Mouse (Mus musculus) small intestine, adult 2 months (tissue): ENCODE results near the gene Lsm2. TPM values are rescaled to one million over a fixed set of nuclear protein-coding genes. Genes with fewer than 3 reads are reported as not detected.
"Not testable (repeated sequence)": the region's sequence is repeated elsewhere in the genome, so short reads cannot be mapped to it uniquely, and the experiment has no call there.

ENCODE experiments used
- H3K27ac ChIP-seq: fragments of 200-500 bp; 2 replicates; pipeline ENCODE4 v1.5.1; 2012; ENCODE audit warnings: low read depth, low read length, control low read depth, inconsistent platforms; ENCODE audit not compliant: insufficient read depth
- H3K27me3 ChIP-seq: fragments of 200-500 bp; 2 replicates; pipeline ENCODE4 v1.6.1; 2012; ENCODE audit warnings: mild to moderate bottlenecking, moderate library complexity, low read length, inconsistent platforms; ENCODE audit not compliant: control insufficient read depth, insufficient read depth
- H3K36me3 ChIP-seq: fragments of 200-500 bp; 2 replicates; pipeline ENCODE4 v1.6.1; 2012; ENCODE audit warnings: mild to moderate bottlenecking, low read length, control low read depth, inconsistent platforms; ENCODE audit not compliant: control insufficient read depth, insufficient read depth
- H3K4me1 ChIP-seq: fragments of 200-500 bp; 2 replicates; pipeline ENCODE4 v1.6.1; 2012; ENCODE audit warnings: low read length, inconsistent platforms, mixed read lengths; ENCODE audit not compliant: control insufficient read depth, insufficient read depth, insufficient read length
- H3K4me3 ChIP-seq: fragments of 200-500 bp; 2 replicates; pipeline ENCODE4 v1.5.1; 2012; ENCODE audit warnings: low read depth, mild to moderate bottlenecking, control low read depth, inconsistent platforms, low read length, moderate library complexity
- CTCF ChIP-seq: fragments of 200-500 bp; IDR thresholded peaks from 2 replicates; pipeline ENCODE4 v1.5.1; 2012; ENCODE audit warnings: low read depth, mild to moderate bottlenecking, control low read depth, inconsistent platforms, low read length, moderate library complexity, mixed read lengths; ENCODE audit not compliant: insufficient replicate concordance, insufficient read length; ENCODE audit errors: extremely low read depth
- POLR2A ChIP-seq: fragments of 200-500 bp; IDR thresholded peaks from 2 replicates; pipeline ENCODE4 v1.6.1; 2012; ENCODE audit warnings: low read depth, mild to moderate bottlenecking, control low read depth, inconsistent platforms, low read length, moderate library complexity
- WGBS: fragments of 180-500 bp; shearing (Covaris S2); methylation state at CpG from one replicate; pipeline ENCODE4 v1.1.7; 2018; 5-methylcytosine and 5-hydroxymethylcytosine counted together
- polyA plus RNA-seq: library from polyadenylated mRNA; depleted of rRNA; stranded (reverse); fragments of >200 nt; gene quantifications from 2 replicates; pipeline ENCODE4 v1.2.3, GENCODE M21; 2012

The Lsm2 gene
- polyA plus RNA-seq, 1 experiment, result 82.1 TPM

DNA sequence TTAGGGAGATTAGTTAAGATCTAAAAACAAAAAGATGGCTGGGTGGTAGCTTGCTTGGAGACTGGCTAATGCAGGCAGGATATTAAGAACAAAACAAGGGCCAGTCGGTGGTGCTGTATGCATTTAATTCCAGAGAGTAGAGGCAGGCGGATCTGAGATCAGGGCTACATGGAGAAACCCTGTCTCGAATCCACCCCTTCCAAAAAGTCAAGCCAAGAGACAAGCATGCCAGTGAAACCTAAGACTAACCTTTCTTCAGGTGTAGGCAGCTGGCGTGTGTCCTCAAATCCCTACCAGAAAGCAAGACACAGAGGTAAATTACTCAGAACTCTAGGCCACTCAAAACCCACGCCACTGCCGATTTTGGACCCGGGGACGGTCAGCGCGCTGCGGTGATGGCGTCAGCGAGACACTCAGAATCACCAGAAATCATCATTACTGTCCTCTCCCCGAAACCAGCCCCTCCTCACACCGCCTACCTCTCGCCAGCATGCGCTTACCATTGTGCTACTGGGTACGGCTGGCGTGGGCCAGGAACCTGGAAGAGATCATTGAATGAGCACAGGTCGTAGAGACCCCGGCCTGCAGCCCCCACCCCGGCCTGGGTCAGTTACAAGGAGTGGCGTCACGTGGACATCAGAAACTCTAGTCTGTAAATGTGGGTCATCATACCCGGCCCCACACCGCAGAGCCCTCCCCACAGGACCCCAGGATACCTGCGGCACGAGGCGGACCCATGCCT is 29.9 kb upstream of the Lsm2 start:
- no peak for TF ChIP-seq CTCF
- TF ChIP-seq POLR2A, result no peak
- under 1% methylated on average over 29 of the region's 29 CpGs for WGBS
- H3K4me3 ChIP-seq, result peak overlapping the region; percentile 82
- H3K4me1 ChIP-seq, result peaks cover 8% of the 10 kb centered on the region; the same call in 1 of the 2 replicates
- H3K27me3 ChIP-seq, result no peaks in the 10 kb centered on the region
- H3K36me3 ChIP-seq, result peaks cover 6% of the 10 kb centered on the region
- H3K27ac ChIP-seq, result peak overlapping the region; percentile 92

DNA sequence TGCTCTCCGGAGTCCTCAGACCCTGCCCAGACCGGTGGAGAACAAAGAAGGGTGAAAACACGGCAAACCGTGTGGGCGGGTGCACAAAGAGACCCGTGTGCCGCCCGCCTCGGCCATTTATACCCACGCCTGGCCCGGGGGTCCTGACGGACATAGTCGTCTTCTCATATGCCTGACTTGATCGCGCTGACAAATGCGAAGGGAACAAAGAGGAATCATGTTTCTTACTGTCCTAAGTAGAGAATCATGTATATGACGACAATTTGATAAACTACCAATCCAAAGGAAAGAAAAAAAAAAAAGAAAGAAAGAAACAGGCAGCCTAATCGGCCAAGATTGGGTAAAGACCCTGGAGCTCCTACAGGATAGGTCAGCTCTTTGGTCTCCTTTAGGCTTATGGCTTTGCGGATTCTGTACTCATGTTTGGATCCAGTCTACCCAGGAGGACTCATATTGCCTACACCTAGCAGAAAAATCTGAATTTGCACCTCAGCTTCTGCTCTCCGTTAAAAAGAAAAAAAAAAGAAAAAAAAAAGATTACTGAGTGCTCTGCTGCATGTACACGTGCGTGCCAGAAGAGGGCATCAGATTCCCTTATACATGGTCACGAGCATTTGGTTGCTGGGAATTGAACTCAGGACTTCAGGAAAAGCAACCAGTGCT is 29.2 kb upstream of the Lsm2 start:
- H3K27me3 ChIP-seq, result no peaks in the 10 kb centered on the region
- peak; percentile 32; the same call in 1 of the 2 replicates for TF ChIP-seq CTCF
- TF ChIP-seq POLR2A, result peak; percentile 94
- H3K36me3 ChIP-seq, result peaks cover 6% of the 10 kb centered on the region
- H3K27ac ChIP-seq, result peak overlapping the region; percentile 92
- peaks cover 9% of the 10 kb centered on the region; the same call in 1 of the 2 replicates for H3K4me1 ChIP-seq
- peak overlapping the region; percentile 82 for H3K4me3 ChIP-seq
- WGBS, result under 1% methylated on average over 23 of the region's 23 CpGs

DNA sequence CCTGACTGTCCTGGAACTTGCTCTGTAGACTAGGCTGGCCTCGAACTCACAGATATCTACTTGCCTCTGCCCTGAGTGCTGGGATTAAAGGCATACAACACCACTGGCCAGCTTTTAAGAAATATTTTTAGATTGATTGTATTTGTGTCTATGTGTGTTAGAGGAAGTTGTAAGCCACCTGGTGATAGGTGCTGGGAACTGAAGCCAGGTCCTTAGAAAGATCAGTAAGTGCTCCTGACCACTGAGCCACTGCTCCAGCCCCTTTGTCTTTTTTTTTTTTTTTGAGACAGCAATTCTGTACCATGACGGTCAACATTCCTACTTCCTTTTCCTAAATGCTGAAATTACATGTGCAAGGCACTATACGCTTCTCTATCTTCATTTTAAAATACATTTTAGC is 28.4 kb upstream of the Lsm2 start:
- 79% methylated on average over 3 of the region's 3 CpGs for WGBS
- H3K4me3 ChIP-seq, result no peak overlapping the region
- H3K36me3 ChIP-seq, result peaks cover 6% of the 10 kb centered on the region
- H3K27ac ChIP-seq, result no peak overlapping the region
- TF ChIP-seq CTCF, result no peak
- no peak for TF ChIP-seq POLR2A
- peaks cover 9% of the 10 kb centered on the region; the same call in 1 of the 2 replicates for H3K4me1 ChIP-seq
- no peaks in the 10 kb centered on the region for H3K27me3 ChIP-seq

DNA sequence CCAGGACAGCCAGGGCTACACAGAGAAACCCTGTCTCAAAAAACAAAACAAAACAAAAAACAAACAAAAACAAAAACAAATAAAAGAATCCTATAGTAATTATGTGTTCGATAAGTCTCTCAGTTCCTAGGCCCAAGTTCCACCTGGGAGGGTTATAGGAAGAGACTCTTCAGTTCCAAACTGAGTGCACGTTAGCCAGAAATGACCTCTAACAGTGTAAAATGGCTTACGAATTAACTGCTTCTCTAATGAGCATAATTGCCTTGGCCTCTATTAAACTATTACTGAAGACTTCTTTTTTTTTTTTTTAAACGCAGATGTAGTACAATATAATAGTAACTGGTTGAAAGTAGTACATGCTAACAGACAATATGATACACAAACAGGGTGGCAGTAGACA is 27.8 kb upstream of the Lsm2 start:
- Histone ChIP-seq H3K27ac (no peak overlapping the region), H3K4me1 (peaks cover 9% of the 10 kb centered on the region; the same call in 1 of the 2 replicates), H3K4me3 (no peak overlapping the region), H3K27me3 (no peaks in the 10 kb centered on the region), H3K36me3 (peaks cover 6% of the 10 kb centered on the region)
- TF ChIP-seq CTCF (no peak), POLR2A (no peak)
- WGBS, result 87% methylated on average over 4 of the region's 4 CpGs

DNA sequence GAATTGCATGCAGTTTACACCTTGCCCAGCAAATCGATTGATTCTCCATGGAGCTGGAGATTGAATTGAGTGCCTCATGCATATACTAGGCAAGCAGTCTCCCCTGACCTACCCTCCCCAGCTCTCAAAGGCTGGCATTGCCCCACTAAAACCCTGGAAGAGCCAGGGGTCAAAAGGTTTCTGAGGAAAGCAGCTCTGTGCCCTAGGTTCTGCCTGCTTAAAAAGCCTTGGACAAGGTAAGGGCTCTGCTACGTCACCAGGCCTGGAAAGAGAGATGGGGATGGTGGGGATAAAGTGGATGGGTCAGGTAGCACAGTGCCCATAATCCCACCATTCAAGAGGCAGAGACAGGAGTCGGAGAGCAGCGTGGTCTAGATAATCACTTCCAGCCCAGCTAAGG is 26.8 kb upstream of the Lsm2 start:
- no peaks in the 10 kb centered on the region for H3K27me3 ChIP-seq
- no peak overlapping the region for H3K4me3 ChIP-seq
- peaks cover 5% of the 10 kb centered on the region for H3K36me3 ChIP-seq
- WGBS, result 92% methylated on average over 4 of the region's 4 CpGs
- no peak for TF ChIP-seq CTCF
- peaks cover 3% of the 10 kb centered on the region; the same call in 1 of the 2 replicates for H3K4me1 ChIP-seq
- no peak overlapping the region for H3K27ac ChIP-seq

DNA sequence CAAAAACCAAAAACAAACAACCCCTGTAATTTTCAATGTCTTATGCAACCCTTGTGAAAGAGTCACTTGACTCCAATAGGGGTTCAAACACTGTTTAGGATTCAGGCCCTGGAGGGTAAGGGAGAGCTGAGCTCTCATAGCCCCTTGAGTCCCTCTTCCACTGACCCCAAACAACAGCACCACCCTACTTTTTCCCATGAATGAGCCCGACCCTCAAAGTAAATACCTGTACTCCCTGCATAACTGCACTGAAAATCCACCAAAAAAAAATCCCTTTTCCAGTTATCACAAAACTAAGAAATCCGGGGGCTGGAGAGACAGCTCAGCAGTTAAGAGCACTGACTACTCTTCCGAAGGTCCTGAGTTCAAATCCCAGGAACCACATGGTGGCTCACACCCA is 25.8 kb upstream of the Lsm2 start:
- H3K4me3 ChIP-seq, result no peak overlapping the region
- TF ChIP-seq CTCF (no peak), POLR2A (no peak)
- 0 out of 2 replicates have a peak, but pooled peaks cover under 1% of the 10 kb centered on the region for H3K36me3 ChIP-seq
- H3K27ac ChIP-seq, result no peak overlapping the region
- no peaks in the 10 kb centered on the region for H3K27me3 ChIP-seq
- 0 out of 2 replicates have a peak, but pooled peaks cover 2% of the 10 kb centered on the region for H3K4me1 ChIP-seq
- WGBS, result 83% methylated on average over 3 of the region's 3 CpGs

DNA sequence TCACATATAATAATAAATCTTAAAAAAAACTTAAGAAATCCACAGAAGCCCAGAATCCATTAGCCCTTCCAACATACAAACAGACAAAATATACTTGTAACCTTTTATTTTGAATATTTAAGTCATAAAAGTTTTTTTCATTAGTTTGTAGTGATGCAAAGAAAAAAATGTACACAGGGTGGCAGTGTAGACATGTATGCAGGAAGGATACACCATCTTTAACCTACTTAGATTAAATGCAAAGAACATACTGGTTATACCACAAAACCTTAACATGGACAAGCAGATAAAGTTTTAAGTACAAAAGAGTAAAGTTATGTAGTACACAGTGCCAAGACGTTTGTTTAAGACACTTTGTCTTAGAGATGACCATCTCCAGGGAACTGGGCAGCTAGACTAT is 25.3 kb upstream of the Lsm2 start:
- Histone ChIP-seq H3K27ac (no peak overlapping the region), H3K27me3 (no peaks in the 10 kb centered on the region), H3K36me3 (no peaks in the 10 kb centered on the region), H3K4me3 (no peak overlapping the region), H3K4me1 (0 out of 2 replicates have a peak, but pooled peaks cover 2% of the 10 kb centered on the region)
- WGBS, result 27% methylated on average over 1 of the region's 1 CpGs
- TF ChIP-seq CTCF (no peak), POLR2A (no peak)

DNA sequence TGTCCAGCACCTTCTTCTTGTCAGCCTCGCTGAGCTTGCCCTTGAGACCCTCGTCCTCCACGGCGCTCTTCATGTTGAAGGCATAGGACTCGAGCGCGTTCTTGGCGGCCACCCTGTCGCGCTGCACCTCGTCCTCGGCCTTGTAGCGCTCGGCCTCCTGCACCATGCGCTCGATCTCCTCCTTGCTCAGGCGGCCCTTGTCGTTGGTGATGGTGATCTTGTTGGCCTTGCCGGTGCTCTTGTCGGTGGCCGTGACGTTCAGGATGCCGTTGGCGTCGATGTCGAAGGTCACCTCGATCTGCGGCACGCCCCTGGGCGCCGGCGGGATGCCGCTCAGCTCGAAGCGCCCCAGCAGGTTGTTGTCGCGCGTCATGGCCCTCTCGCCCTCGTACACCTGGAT is 24.4 kb upstream of the Lsm2 start:
- not testable (repeated sequence) for H3K36me3 ChIP-seq, H3K27ac ChIP-seq, H3K4me1 ChIP-seq, H3K27me3 ChIP-seq
- 9% methylated on average over 36 of the region's 40 CpGs for WGBS
- H3K4me3 ChIP-seq, result peak overlapping the region; percentile 43

DNA sequence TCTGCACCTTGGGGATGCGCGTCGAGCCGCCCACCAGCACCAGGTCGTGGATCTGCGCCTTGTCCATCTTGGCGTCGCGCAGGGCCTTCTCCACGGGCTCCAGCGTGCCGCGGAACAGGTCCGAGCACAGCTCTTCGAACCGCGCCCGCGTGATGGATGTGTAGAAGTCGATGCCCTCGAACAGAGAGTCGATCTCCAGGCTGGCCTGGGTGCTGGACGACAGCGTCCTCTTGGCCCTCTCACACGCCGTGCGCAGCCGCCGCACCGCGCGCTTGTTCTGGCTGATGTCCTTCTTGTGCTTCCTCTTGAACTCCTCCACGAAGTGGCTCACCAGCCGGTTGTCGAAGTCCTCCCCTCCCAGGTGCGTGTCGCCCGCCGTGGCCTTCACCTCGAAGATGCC is 23.7 kb upstream of the Lsm2 start:
- H3K27me3 ChIP-seq, H3K4me1 ChIP-seq, H3K36me3 ChIP-seq, H3K27ac ChIP-seq: not testable (repeated sequence)
- peak overlapping the region; percentile 24; the same call in 1 of the 2 replicates for H3K4me3 ChIP-seq
- 17% methylated on average over 30 of the region's 40 CpGs for WGBS

DNA sequence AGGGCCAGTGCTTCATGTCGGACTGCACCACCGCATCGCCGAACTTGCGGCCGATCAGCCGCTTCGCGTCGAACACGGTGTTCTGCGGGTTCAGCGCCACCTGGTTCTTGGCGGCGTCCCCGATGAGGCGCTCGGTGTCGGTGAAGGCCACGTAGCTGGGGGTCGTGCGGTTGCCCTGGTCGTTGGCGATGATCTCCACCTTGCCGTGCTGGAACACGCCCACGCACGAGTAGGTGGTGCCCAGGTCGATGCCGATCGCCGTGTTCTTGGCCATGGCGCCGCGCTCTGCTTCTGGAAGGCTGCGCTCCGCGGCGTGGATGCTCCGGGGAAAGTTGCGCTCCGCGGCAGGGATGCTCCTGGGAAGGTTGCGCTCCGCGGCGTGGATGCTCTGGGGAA is 22.9 kb upstream of the Lsm2 start:
- H3K4me3 ChIP-seq, result peak overlapping the region; percentile 62
- H3K4me1 ChIP-seq, H3K27me3 ChIP-seq, H3K36me3 ChIP-seq, H3K27ac ChIP-seq: not testable (repeated sequence)
- WGBS, result 1% methylated on average over 37 of the region's 47 CpGs
